Mouse (Mus musculus) heart, embryonic 10.5 days (tissue): ENCODE measurements around the gene Urgcp. TPM values are rescaled to one million over a fixed set of nuclear protein-coding genes. Genes with fewer than 3 reads are reported as not detected.
"Not testable (repeated sequence)": the region's sequence is repeated elsewhere in the genome, so short reads cannot be mapped to it uniquely, and the experiment has no call there.

Source experiments
- DNase-seq: peaks from one replicate; pipeline ENCODE4 v3.0.0-alpha.2; 2017; ENCODE audit warnings: low spot score
- H3K27ac ChIP-seq: fragments of 300-500 bp; sonication (generic); 2 replicates; pipeline ENCODE4 v1.5.1; 2016; ENCODE audit warnings: mild to moderate bottlenecking
- H3K27me3 ChIP-seq: fragments of 300-500 bp; sonication (generic); 2 replicates; pipeline ENCODE4 v1.6.1; 2016; ENCODE audit warnings: mild to moderate bottlenecking; ENCODE audit not compliant: poor library complexity, insufficient read depth, severe bottlenecking
- H3K36me3 ChIP-seq: fragments of 300-500 bp; sonication (generic); 2 replicates; pipeline ENCODE4 v1.6.1; 2016; ENCODE audit warnings: mild to moderate bottlenecking, moderate library complexity
- H3K4me1 ChIP-seq: fragments of 300-500 bp; sonication (generic); 2 replicates; pipeline ENCODE4 v1.6.1; 2016; ENCODE audit warnings: mild to moderate bottlenecking
- H3K4me3 ChIP-seq: fragments of 300-500 bp; sonication (generic); 2 replicates; pipeline ENCODE4 v1.5.1; 2016; ENCODE audit warnings: mild to moderate bottlenecking, moderate library complexity
- H3K9me3 ChIP-seq: fragments of 300-500 bp; sonication (generic); 2 replicates; pipeline ENCODE4 v1.6.1; 2016; ENCODE audit warnings: mild to moderate bottlenecking, moderate library complexity
- WGBS: fragments of 180-500 bp; shearing (Covaris S2); methylation state at CpG from one replicate; pipeline ENCODE4 v1.1.7; 2016; 5-methylcytosine and 5-hydroxymethylcytosine counted together
- polyA plus RNA-seq: library from polyadenylated mRNA; unstranded; fragments of >200 nt; fragmentation: Nextera tagmentation; extraction: Ambion mirVana; gene quantifications from 2 replicates; pipeline ENCODE4 v1.2.1, GENCODE M21; 2016

The Urgcp gene
- polyA plus RNA-seq = 21.3 and 29.9 TPM in 2 replicates

DNA sequence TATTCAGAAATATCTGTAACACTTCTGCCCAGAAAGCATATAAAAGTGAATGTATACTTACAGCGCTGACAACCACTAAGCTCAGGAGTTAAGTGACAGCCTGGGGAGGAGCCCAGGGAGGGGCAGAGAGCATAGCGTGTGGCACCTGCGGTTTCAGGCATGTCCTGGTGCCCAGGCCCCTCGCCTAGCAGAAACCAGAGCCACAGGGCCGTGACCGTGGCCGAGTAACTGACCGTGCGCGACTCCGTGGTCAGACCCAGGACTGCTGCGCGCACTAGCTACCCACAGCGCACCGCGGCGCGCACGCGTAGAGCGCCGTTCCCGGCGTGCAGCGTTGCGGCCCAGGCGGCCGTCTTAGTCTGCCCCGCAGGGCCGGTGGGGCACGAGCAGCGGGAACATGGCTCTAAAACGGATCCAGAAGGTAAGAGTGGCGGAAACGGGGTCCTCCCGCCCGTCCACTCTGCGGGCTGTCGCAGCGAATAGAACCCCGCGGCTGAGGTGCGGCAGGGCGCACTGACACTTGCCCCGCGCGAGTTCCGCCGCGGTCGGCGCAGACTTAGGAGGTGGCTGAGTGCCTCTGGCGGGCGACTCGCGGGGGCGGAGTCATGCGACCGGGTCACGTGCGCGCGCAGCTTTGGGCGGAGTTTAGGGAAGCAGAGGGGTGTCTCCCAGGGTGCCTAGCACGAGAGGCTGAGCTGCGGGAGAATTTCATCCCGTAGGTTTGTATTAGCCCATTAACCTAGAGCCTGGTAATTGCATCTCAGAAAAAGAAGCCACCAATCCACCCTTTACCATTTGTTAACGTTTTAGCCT is at the start of gene Urgcp:
Gene Urgcp, minus strand, starts transcription at position 557 of the 813 bp plus-strand sequence.
- peak; percentile 99 for DNase-seq
- Histone ChIP-seq H3K27me3 (no peaks in the 10 kb centered on the region), H3K27ac (peak within 1 kb of the TSS; percentile 98), H3K36me3 (peaks cover 6% of the 10 kb centered on the region; the same call in 1 of the 2 replicates), H3K9me3 (no peaks in the 10 kb centered on the region), H3K4me1 (peaks cover 10% of the 10 kb centered on the region; the same call in 1 of the 2 replicates), H3K4me3 (peak within 1 kb of the TSS; percentile 72)
- under 1% methylated on average over 68 of the region's 68 CpGs for WGBS

- 86% methylated on average over 4 of the region's 4 CpGs for WGBS
- DNase-seq, H3K4me3 ChIP-seq, H3K27ac ChIP-seq, H3K27me3 ChIP-seq, H3K9me3 ChIP-seq, H3K4me1 ChIP-seq, H3K36me3 ChIP-seq: not testable (repeated sequence)
Measured at GRCm38 (mm10) chr11:5809487-5809886, 47.3 kb upstream of the Urgcp start.

DNA sequence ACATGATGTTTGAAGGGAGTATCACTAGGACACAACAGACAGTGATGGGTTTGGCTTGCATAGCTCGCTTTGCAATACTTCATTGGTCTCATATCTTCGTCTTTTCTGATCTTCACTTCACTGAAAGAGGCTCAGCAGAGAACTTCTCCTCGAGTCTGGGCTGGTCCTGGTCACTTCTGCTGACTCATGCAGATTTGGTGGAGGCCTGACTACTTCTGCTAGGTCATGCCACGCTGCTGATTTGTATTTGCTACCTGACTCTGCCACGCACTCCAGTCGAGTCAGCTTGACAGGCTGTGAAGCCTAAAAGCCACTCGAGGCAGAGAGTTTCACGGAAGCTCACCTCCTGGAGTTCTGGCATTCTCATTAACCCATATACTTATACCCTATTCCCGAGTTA is 45.8 kb upstream of the Urgcp start:
- WGBS = 84% methylated on average over 9 of the region's 9 CpGs
- H3K4me1 ChIP-seq = peaks cover 16% of the 10 kb centered on the region
- no peaks in the 10 kb centered on the region for H3K9me3 ChIP-seq
- H3K27me3 ChIP-seq = no peaks in the 10 kb centered on the region
- H3K4me3 ChIP-seq = no peak overlapping the region
- no peaks in the 10 kb centered on the region for H3K36me3 ChIP-seq
- H3K27ac ChIP-seq = no peak overlapping the region
- no peak for DNase-seq

GRCm38 (mm10) chr11:5805711-5806110 is 43.5 kb upstream of the Urgcp start:
- Histone ChIP-seq H3K27me3 (no peaks in the 10 kb centered on the region), H3K4me1 (peaks cover 35% of the 10 kb centered on the region), H3K36me3 (peaks cover 9% of the 10 kb centered on the region), H3K4me3 (no peak overlapping the region), H3K27ac (no peak overlapping the region), H3K9me3 (no peaks in the 10 kb centered on the region)
- DNase-seq = no peak
- WGBS = 87% methylated on average over 3 of the region's 3 CpGs

GRCm38 (mm10) chr11:5804174-5804573 is 42.0 kb upstream of the Urgcp start:
- WGBS = 74% methylated on average over 5 of the region's 5 CpGs
- Histone ChIP-seq H3K9me3 (no peaks in the 10 kb centered on the region), H3K27ac (peak overlapping the region; percentile 89), H3K36me3 (peaks cover 25% of the 10 kb centered on the region), H3K4me3 (peak overlapping the region; percentile 62), H3K27me3 (no peaks in the 10 kb centered on the region), H3K4me1 (peaks cover 49% of the 10 kb centered on the region)
- no peak for DNase-seq

DNA sequence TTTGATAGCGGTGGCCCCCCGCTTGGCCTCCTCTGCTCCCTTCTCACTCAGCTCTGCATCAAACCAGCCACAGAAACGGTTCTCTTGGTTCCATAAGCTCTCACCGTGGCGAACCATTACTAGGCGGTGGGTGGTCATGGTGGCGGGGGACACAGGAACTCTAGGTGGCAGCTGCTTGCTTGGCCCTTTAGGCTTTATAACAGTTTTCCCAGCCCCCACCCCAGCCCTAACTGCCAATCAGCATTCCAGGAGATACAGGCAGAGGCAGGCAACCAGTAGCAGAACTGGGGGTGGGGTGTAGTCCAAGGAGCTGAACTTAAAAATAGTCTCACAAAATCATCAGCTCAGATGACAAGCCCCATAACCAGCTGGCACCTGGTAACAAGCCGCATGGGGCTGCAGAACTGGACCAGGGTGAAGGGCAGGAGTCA is 41.4 kb upstream of the Urgcp start, which contains the start of gene Pgam2:
Gene Pgam2, minus strand, starts transcription at position 183 of the 431 bp plus-strand sequence.
- H3K27ac ChIP-seq = peak within 1 kb of the TSS; percentile 89
- no peaks in the 10 kb centered on the region for H3K27me3 ChIP-seq
- WGBS = 21% methylated on average over 8 of the region's 8 CpGs
- peaks cover 51% of the 10 kb centered on the region for H3K4me1 ChIP-seq
- DNase-seq = peak; percentile 88
- no peaks in the 10 kb centered on the region for H3K9me3 ChIP-seq
- peaks cover 31% of the 10 kb centered on the region for H3K36me3 ChIP-seq
- H3K4me3 ChIP-seq = peak within 1 kb of the TSS; percentile 62

GRCm38 (mm10) chr11:5802457-5803217 is 40.5 kb upstream of the Urgcp start:
- Histone ChIP-seq H3K4me1 (peaks cover 55% of the 10 kb centered on the region), H3K4me3 (peak overlapping the region; percentile 62), H3K27me3 (no peaks in the 10 kb centered on the region), H3K9me3 (no peaks in the 10 kb centered on the region), H3K27ac (peak overlapping the region; percentile 89), H3K36me3 (peaks cover 39% of the 10 kb centered on the region)
- WGBS = 56% methylated on average over 8 of the region's 8 CpGs
- DNase-seq = no peak

DNA sequence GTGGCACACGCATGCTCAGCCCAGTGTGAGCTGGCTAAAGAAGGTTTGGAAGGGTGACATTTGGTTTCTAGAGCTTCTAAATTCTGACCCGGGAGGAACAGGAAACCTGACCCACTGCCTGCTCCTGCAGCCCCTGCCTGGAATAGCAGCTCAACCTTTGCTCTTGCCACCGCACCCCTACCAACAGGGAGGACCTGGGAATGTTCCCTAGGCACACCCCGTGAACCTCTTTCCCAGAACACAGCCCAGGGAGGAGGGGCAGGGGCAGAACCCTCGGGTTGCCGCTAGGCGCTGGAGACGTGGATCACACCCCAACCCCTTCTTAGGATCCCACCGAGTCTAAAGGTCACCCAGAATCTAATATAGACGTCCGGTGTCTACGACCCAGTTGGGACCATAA is 39.8 kb upstream of the Urgcp start:
- H3K9me3 ChIP-seq = no peaks in the 10 kb centered on the region
- no peaks in the 10 kb centered on the region for H3K27me3 ChIP-seq
- H3K4me1 ChIP-seq = peaks cover 61% of the 10 kb centered on the region
- peaks cover 46% of the 10 kb centered on the region for H3K36me3 ChIP-seq
- no peak for DNase-seq
- peak overlapping the region; percentile 89 for H3K27ac ChIP-seq
- H3K4me3 ChIP-seq = peak overlapping the region; percentile 62
- WGBS = 62% methylated on average over 12 of the region's 12 CpGs

GRCm38 (mm10) chr11:5801511-5801910 is 39.3 kb upstream of the Urgcp start:
- Histone ChIP-seq H3K4me3 (peak overlapping the region; percentile 62), H3K9me3 (no peaks in the 10 kb centered on the region), H3K27ac (peak overlapping the region; percentile 89; the same call in 1 of the 2 replicates), H3K27me3 (no peaks in the 10 kb centered on the region), H3K36me3 (peaks cover 51% of the 10 kb centered on the region), H3K4me1 (peaks cover 65% of the 10 kb centered on the region)
- DNase-seq = no peak
- WGBS = 91% methylated on average over 16 of the region's 16 CpGs

- 0 out of 2 replicates have a peak overlapping the region, but pooled peaks have one; percentile 43 for H3K27ac ChIP-seq
- DNase-seq = no peak
- no peak overlapping the region for H3K4me3 ChIP-seq
- H3K4me1 ChIP-seq = peaks cover 73% of the 10 kb centered on the region
- WGBS = 79% methylated on average over 17 of the region's 17 CpGs
- peaks cover 67% of the 10 kb centered on the region for H3K36me3 ChIP-seq
- no peaks in the 10 kb centered on the region for H3K27me3 ChIP-seq
- no peaks in the 10 kb centered on the region for H3K9me3 ChIP-seq
Measured at GRCm38 (mm10) chr11:5799621-5800490, 37.7 kb upstream of the Urgcp start.

GRCm38 (mm10) chr11:5797928-5798327 is 35.8 kb upstream of the Urgcp start:
- H3K27ac ChIP-seq = no peak overlapping the region
- H3K4me3 ChIP-seq = no peak overlapping the region
- peaks cover 62% of the 10 kb centered on the region for H3K4me1 ChIP-seq
- no peak for DNase-seq
- WGBS = 85% methylated on average over 5 of the region's 5 CpGs
- no peaks in the 10 kb centered on the region for H3K27me3 ChIP-seq
- peaks cover 84% of the 10 kb centered on the region for H3K36me3 ChIP-seq
- H3K9me3 ChIP-seq = no peaks in the 10 kb centered on the region

GRCm38 (mm10) chr11:5797371-5797770 is 35.2 kb upstream of the Urgcp start:
- Histone ChIP-seq H3K27me3 (no peaks in the 10 kb centered on the region), H3K27ac (no peak overlapping the region), H3K36me3 (peaks cover 89% of the 10 kb centered on the region), H3K4me1 (peaks cover 59% of the 10 kb centered on the region), H3K9me3 (no peaks in the 10 kb centered on the region), H3K4me3 (no peak overlapping the region)
- no peak for DNase-seq
- WGBS = 69% methylated on average over 11 of the region's 11 CpGs
